Mouse (Mus musculus): ENCODE data around the gene Sorl1. TPM values are rescaled to one million over a fixed set of nuclear protein-coding genes. Genes with fewer than 3 reads are reported as not detected.
A peak's percentile ranks its signal among the peaks of the same experiment; 100 is the strongest.

Gene Sorl1
- polyA plus RNA-seq (2014; fragmentation: Nextera tagmentation; extraction: Ambion mirVana) = 3.6 and 3.9 TPM in 2 replicates

- WGBS = under 1% methylated on average over 90 of the region's 94 CpGs
- peak; percentile 62 for ATAC-seq (ENCODE audit: insufficient number of reproducible peaks, insufficient read depth, low FRiP score, low read depth)
Measured at GRCm38 (mm10) chr9:42123713-42124576, at the start of gene Sorl1. Gene Sorl1 (minus strand): TSS chr9:42124297.

GRCm38 (mm10) chr9:42173781-42174180, 49.7 kb upstream of the Sorl1 start:
- Histone ChIP-seq H3K4me2 (ENCODE audit: low read length) (no peak overlapping the region), H3K9ac (ENCODE audit: low read length) (no peak overlapping the region), H3K4me1 (ENCODE audit: control insufficient read depth in 2 of 2, insufficient read depth in 2 of 2, low read length in 2 of 2) (no peaks in the 10 kb centered on the region), H3K36me3 (ENCODE audit: control insufficient read depth, insufficient read depth, low read length) (no peaks in the 10 kb centered on the region), H3K27me3 (ENCODE audit: control insufficient read depth, insufficient read depth, low read length) (no peaks in the 10 kb centered on the region), H3K9me3 (ENCODE audit: control insufficient read depth, low read length) (no peaks in the 10 kb centered on the region), H3K4me3 (ENCODE audit: control insufficient read depth in 1 of 2, insufficient read depth in 1 of 2, low read depth in 1 of 2, low read length in 2 of 2) (no peak overlapping the region), H3K27ac (replicated peaks in 1 of 2; ENCODE audit: control insufficient read depth in 1 of 2, insufficient read depth in 1 of 2, low read depth in 2 of 2, low read length in 2 of 2) (no peak overlapping the region)
- 68% methylated on average over 3 of the region's 3 CpGs for WGBS
- no peak for ATAC-seq (ENCODE audit: insufficient number of reproducible peaks, insufficient read depth, low FRiP score, low read depth)

More at GRCm38 (mm10) chr9:42123713-42124576, at the start of gene Sorl1:
- no peak within 1 kb of the TSS for H3K27ac ChIP-seq (replicated peaks in 1 of 2; ENCODE audit: control insufficient read depth in 1 of 2, insufficient read depth in 1 of 2, low read depth in 2 of 2, low read length in 2 of 2)
- H3K4me1 ChIP-seq (ENCODE audit: control insufficient read depth in 2 of 2, insufficient read depth in 2 of 2, low read length in 2 of 2) = peaks cover 4 to 7% of the 10 kb centered on the region in 2 experiments; a peak in 2 of 4 replicates
- peak within 1 kb of the TSS; percentile 83 to 87 for H3K4me3 ChIP-seq (ENCODE audit: control insufficient read depth in 1 of 2, insufficient read depth in 1 of 2, low read depth in 1 of 2, low read length in 2 of 2)
- H3K9ac ChIP-seq (ENCODE audit: low read length) = peak within 1 kb of the TSS; percentile 83
- no peaks in the 10 kb centered on the region for H3K9me3 ChIP-seq (ENCODE audit: control insufficient read depth, low read length)
- H3K27me3 ChIP-seq (ENCODE audit: control insufficient read depth, insufficient read depth, low read length) = peaks cover 20% of the 10 kb centered on the region; the same call in 1 of the 2 replicates
- H3K4me2 ChIP-seq (ENCODE audit: low read length) = peak within 1 kb of the TSS; percentile 98
- no peaks in the 10 kb centered on the region for H3K36me3 ChIP-seq (ENCODE audit: control insufficient read depth, insufficient read depth, low read length)

- Histone ChIP-seq H3K9me3 (ENCODE audit: control insufficient read depth, low read length) (0 out of 2 replicates have a peak, but pooled peaks cover 3% of the 10 kb centered on the region), H3K4me1 (ENCODE audit: control insufficient read depth in 2 of 2, insufficient read depth in 2 of 2, low read length in 2 of 2) (no peaks in the 10 kb centered on the region), H3K4me2 (ENCODE audit: low read length) (no peak overlapping the region), H3K9ac (ENCODE audit: low read length) (no peak overlapping the region), H3K36me3 (ENCODE audit: control insufficient read depth, insufficient read depth, low read length) (no peaks in the 10 kb centered on the region), H3K27ac (replicated peaks in 1 of 2; ENCODE audit: control insufficient read depth in 1 of 2, insufficient read depth in 1 of 2, low read depth in 2 of 2, low read length in 2 of 2) (no peak overlapping the region), H3K4me3 (ENCODE audit: control insufficient read depth in 1 of 2, insufficient read depth in 1 of 2, low read depth in 1 of 2, low read length in 2 of 2) (no peak overlapping the region), H3K27me3 (ENCODE audit: control insufficient read depth, insufficient read depth, low read length) (no peaks in the 10 kb centered on the region)
- no peak for ATAC-seq (ENCODE audit: insufficient number of reproducible peaks, insufficient read depth, low FRiP score, low read depth)
- 81% methylated on average over 8 of the region's 8 CpGs for WGBS
Measured at GRCm38 (mm10) chr9:42169491-42169890, 45.4 kb upstream of the Sorl1 start.

GRCm38 (mm10) chr9:42169025-42169424, 44.9 kb upstream of the Sorl1 start:
- WGBS = 91% methylated on average over 7 of the region's 7 CpGs
- ATAC-seq (ENCODE audit: insufficient number of reproducible peaks, insufficient read depth, low FRiP score, low read depth) = no peak
- Histone ChIP-seq H3K4me3 (ENCODE audit: control insufficient read depth in 1 of 2, insufficient read depth in 1 of 2, low read depth in 1 of 2, low read length in 2 of 2) (no peak overlapping the region), H3K27me3 (ENCODE audit: control insufficient read depth, insufficient read depth, low read length) (no peaks in the 10 kb centered on the region), H3K36me3 (ENCODE audit: control insufficient read depth, insufficient read depth, low read length) (no peaks in the 10 kb centered on the region), H3K9ac (ENCODE audit: low read length) (no peak overlapping the region), H3K4me1 (ENCODE audit: control insufficient read depth in 2 of 2, insufficient read depth in 2 of 2, low read length in 2 of 2) (no peaks in the 10 kb centered on the region), H3K4me2 (ENCODE audit: low read length) (no peak overlapping the region), H3K9me3 (ENCODE audit: control insufficient read depth, low read length) (0 out of 2 replicates have a peak, but pooled peaks cover 3% of the 10 kb centered on the region), H3K27ac (replicated peaks in 1 of 2; ENCODE audit: control insufficient read depth in 1 of 2, insufficient read depth in 1 of 2, low read depth in 2 of 2, low read length in 2 of 2) (no peak overlapping the region)

- no peak overlapping the region for H3K4me3 ChIP-seq (ENCODE audit: control insufficient read depth in 1 of 2, insufficient read depth in 1 of 2, low read depth in 1 of 2, low read length in 2 of 2)
- H3K27me3 ChIP-seq (ENCODE audit: control insufficient read depth, insufficient read depth, low read length) = no peaks in the 10 kb centered on the region
- no peak overlapping the region for H3K4me2 ChIP-seq (ENCODE audit: low read length)
- no peak for ATAC-seq (ENCODE audit: insufficient number of reproducible peaks, insufficient read depth, low FRiP score, low read depth)
- 0 out of 2 replicates have a peak, but pooled peaks cover 3% of the 10 kb centered on the region for H3K9me3 ChIP-seq (ENCODE audit: control insufficient read depth, low read length)
- H3K27ac ChIP-seq (replicated peaks in 1 of 2; ENCODE audit: control insufficient read depth in 1 of 2, insufficient read depth in 1 of 2, low read depth in 2 of 2, low read length in 2 of 2) = no peak overlapping the region
- WGBS = 61% methylated on average over 2 of the region's 2 CpGs
- H3K9ac ChIP-seq (ENCODE audit: low read length) = no peak overlapping the region
- no peaks in the 10 kb centered on the region for H3K36me3 ChIP-seq (ENCODE audit: control insufficient read depth, insufficient read depth, low read length)
- peaks cover 2 to 4% of the 10 kb centered on the region in 2 experiments; a peak in 2 of 4 replicates for H3K4me1 ChIP-seq (ENCODE audit: control insufficient read depth in 2 of 2, insufficient read depth in 2 of 2, low read length in 2 of 2)
Measured at GRCm38 (mm10) chr9:42164930-42165329, 40.8 kb upstream of the Sorl1 start.

GRCm38 (mm10) chr9:42163011-42163410, 38.9 kb upstream of the Sorl1 start:
- H3K9me3 ChIP-seq (ENCODE audit: control insufficient read depth, low read length) = 0 out of 2 replicates have a peak, but pooled peaks cover 3% of the 10 kb centered on the region
- H3K36me3 ChIP-seq (ENCODE audit: control insufficient read depth, insufficient read depth, low read length) = no peaks in the 10 kb centered on the region
- H3K9ac ChIP-seq (ENCODE audit: low read length) = no peak overlapping the region
- WGBS = 89% methylated on average over 4 of the region's 4 CpGs
- no peak overlapping the region for H3K27ac ChIP-seq (replicated peaks in 1 of 2; ENCODE audit: control insufficient read depth in 1 of 2, insufficient read depth in 1 of 2, low read depth in 2 of 2, low read length in 2 of 2)
- no peaks in the 10 kb centered on the region for H3K27me3 ChIP-seq (ENCODE audit: control insufficient read depth, insufficient read depth, low read length)
- H3K4me3 ChIP-seq (ENCODE audit: control insufficient read depth in 1 of 2, insufficient read depth in 1 of 2, low read depth in 1 of 2, low read length in 2 of 2) = no peak overlapping the region
- peaks cover 2 to 4% of the 10 kb centered on the region in 2 experiments; a peak in 2 of 4 replicates for H3K4me1 ChIP-seq (ENCODE audit: control insufficient read depth in 2 of 2, insufficient read depth in 2 of 2, low read length in 2 of 2)
- no peak overlapping the region for H3K4me2 ChIP-seq (ENCODE audit: low read length)
- ATAC-seq (ENCODE audit: insufficient number of reproducible peaks, insufficient read depth, low FRiP score, low read depth) = no peak

GRCm38 (mm10) chr9:42159376-42159775, 35.3 kb upstream of the Sorl1 start:
- Histone ChIP-seq H3K4me2 (ENCODE audit: low read length) (no peak overlapping the region), H3K4me3 (ENCODE audit: control insufficient read depth in 1 of 2, insufficient read depth in 1 of 2, low read depth in 1 of 2, low read length in 2 of 2) (no peak overlapping the region), H3K4me1 (ENCODE audit: control insufficient read depth in 2 of 2, insufficient read depth in 2 of 2, low read length in 2 of 2) (peaks cover 2 to 4% of the 10 kb centered on the region in 2 experiments; a peak in 2 of 4 replicates), H3K9me3 (ENCODE audit: control insufficient read depth, low read length) (no peaks in the 10 kb centered on the region), H3K9ac (ENCODE audit: low read length) (no peak overlapping the region), H3K36me3 (ENCODE audit: control insufficient read depth, insufficient read depth, low read length) (no peaks in the 10 kb centered on the region), H3K27me3 (ENCODE audit: control insufficient read depth, insufficient read depth, low read length) (no peaks in the 10 kb centered on the region), H3K27ac (replicated peaks in 1 of 2; ENCODE audit: control insufficient read depth in 1 of 2, insufficient read depth in 1 of 2, low read depth in 2 of 2, low read length in 2 of 2) (no peak overlapping the region)
- ATAC-seq (ENCODE audit: insufficient number of reproducible peaks, insufficient read depth, low FRiP score, low read depth) = no peak
- WGBS = 53% methylated on average over 5 of the region's 5 CpGs

All from heart, embryonic 14.5 days (tissue).